Mouse (Mus musculus) CD8-positive naive resting alpha-beta T cell, adult 2 months (primary cell): ENCODE measurements at regions not wholly inside any gene's neighbourhood (a gene's known extent, or its start where the extent isn't known, plus 50 kb on each side); places are given as distances from the start of the nearest gene placed in this dataset.

Source experiments
- DNase-seq, 2 experiments: peaks; one replicate each; pipeline ENCODE4 v3.0.0; 2022; ENCODE audit warnings: low read depth in 2 of 2, low spot score in 2 of 2

GRCm38 (mm10) chr11:113085556-113085955 lies 303.5 kb downstream of the Sox9 start:
- no peak for DNase-seq

DNA sequence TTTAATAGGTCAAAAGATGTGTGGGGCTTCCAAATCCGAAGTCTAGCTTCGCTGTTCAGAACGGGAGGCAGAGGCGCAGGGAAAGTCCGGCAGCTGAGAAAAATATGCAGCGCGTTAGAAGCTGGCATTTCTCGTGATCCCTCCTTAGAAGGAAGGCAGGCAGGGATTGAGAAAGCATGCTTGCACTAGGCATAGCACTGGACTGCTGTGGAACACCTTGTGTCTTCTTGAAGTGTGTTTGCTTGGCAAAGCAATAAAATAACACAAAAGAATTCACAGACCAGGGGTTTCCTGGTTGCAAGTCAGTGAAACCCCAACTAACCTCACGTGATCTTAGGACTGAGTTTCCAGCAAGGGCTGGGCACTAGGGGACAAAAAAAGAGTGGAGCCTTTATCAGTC lies 305.1 kb downstream of the Sox9 start:
- DNase-seq, result no peak

DNA sequence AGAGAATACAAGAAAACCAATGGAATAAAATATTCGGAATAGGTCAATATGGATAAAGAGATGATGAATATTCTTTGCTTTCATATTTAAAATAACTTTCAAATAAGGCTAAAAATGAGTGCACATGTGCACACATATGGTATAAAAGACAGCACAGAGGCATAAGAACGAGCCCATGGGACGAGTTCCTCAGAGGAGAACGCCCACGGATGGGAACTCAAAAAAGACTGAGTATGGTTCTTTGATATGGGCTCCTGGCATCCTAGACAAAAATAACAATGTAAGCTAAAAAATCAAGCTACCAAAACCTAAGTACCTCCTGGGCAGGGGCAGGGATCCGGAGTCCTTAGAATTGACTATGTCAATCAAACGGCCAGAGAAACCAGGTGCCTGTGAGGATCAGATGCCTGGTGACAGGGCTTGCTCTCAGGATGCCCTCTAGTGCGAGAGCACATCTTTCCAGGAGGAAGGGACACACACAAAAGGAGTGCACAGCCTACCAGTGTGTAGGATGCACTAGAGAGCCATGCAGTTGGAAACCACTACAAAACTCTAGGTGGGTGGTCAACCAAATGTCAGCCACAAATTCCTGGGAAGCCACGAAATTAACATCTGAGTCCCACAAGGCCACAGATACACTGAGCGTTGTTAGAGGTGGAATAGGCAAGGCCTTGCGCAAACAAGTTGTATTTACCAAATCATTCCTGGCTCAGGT lies 307.8 kb downstream of the Sox9 start:
- DNase-seq, result no peak

DNA sequence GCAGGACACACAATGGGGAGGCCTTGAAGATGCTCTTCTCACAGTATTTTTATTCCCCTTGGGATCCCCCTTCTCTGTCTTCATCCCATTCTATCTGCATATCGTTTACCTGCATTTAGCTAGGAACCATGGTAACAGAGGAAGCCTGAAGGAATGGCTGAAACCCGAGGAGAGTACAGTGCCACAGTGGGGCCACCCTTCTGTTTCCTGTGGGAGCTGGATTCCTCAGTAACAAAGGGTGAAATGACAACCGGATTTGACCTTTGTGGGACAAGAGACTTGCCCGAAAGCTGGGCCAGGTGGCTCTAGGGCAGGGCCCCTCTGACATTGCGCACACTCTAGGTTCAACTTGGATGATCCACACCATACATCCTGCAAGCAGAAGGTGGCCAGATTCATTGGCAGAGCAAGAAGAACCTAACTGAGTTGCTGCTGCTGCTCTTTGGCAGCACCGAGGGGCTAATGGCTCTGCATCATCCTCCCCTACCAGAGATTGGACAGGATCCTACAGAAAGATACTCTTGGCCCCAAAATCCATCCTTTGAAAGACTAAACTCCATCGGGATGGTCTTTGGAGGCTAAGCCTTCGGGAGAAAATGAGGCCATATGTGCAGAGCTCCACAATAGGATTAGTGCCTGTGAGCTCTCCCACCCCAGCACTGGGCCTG lies 310.0 kb downstream of the Sox9 start:
- DNase-seq, result no peak

DNA sequence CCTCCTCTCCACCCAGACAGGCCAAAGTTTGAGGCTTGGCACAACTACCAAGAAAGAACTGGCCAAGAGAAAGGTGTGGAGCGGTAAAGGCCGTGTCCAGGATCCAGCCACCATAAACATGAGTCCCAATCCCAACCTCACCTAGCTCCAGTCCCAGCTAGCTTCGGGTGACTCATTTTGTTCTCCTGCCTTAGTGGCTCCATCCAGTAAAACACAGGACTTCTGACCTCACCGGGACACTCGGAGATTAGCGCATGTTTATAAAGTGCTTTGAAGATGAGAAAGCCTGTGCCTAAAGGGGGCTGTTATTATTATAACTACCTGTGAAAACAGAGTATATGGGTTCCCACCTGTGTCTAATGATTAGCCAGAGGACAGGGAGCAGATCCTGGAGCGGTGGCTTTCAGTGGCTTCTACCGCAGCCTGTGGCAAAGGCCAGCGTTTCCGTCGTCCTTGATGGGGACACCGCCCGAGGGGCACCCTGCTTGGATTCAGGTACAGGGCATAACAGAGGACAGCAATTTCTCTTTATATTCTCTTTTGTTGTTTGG lies 311.9 kb downstream of the Sox9 start:
- DNase-seq, result no peak

DNA sequence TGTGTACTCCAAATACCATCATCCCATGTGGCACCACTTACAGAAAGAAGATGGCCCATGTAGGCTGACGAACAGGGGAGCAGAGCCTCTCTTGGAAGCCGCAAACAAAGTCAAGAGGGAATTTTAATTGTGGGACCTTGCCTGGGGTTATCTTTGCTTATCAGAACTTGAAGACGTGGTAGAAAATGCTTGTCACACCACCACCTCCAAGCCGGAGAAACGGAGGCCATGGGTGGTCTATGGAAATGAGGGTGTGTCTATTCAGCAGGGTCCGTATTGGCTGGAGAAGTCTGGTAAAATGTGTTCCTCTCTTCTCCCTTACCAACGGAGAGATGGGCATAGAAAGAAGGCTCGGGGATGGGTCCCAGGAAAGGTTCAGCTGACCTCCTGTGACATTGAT lies 313.6 kb downstream of the Sox9 start:
- no peak for DNase-seq

- no peak for DNase-seq
These were observed 314.2 kb downstream of the Sox9 start for GRCm38 (mm10) chr11:113096209-113096608.

DNA sequence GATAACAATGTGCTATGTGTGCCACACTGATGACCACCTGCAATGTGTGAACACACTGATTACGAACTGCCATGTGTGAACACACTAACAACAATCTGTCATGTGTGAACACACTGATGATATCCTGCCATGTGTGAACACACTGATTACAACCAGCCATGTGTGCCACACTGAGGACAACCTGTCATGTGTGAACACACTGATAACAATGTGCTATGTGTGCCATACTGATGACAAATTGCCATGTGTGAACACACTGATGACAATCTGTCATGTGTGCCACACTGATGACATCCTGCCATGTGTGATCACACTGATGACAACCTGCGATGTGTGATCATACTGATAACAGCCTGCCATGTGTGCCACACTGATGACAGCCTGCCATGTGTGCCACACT lies 316.3 kb downstream of the Sox9 start:
- DNase-seq, result no peak

- no peak for DNase-seq
These were observed 318.8 kb downstream of the Sox9 start for GRCm38 (mm10) chr11:113100800-113101199.

DNA sequence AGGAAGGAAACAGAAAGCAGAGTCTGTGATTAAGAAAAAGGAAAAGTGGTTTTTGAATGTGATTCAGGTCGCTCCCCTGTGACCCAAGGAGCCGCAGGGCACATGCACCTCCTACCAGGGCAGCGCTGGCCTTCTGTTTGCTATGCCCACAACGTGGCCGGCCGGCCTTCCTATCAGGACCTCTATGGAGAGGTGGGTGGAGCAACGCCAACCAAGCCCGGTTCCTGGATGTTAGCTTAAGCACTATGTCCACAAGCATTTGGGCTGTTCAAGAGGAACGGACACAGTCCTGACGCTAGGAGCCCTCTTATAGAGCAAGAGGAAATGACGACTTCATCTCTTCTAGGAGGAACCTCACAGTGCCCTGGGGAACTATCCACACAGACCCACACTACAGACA lies 319.5 kb downstream of the Sox9 start:
- no peak for DNase-seq

DNA sequence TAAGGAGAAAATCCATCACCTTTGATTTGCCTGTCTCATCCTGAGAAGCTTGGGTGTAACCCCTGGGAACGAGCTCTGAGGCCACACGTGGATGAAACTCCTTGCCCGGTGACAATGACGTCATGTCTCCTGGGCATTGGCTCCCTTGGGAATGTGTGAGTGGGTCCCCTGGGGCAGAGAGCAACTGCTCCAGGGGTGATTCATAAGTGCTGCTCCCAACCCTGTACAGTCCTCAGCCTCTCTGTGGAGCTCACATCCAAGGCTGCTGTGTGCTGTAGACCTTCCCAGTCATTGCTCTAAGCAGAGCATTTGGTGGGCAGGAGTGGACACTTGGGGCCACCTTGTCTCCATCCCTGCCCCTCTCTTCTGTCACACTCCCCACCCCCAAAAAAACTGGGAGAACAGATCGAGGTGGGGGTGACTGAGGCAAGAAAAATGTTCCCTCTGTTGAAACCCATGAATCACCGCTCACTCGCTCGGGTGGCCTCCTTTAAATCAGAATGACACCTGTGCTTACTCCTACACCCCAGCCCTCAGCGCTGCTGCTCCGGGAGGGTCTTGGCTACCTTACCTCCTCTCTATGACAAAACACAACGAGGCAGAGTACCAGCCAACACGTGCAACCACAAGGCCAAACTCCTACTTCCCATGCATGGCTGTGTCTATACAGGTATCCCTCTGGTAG lies 321.3 kb downstream of the Sox9 start:
- no peak for DNase-seq

GRCm38 (mm10) chr11:113105371-113105770 lies 323.3 kb downstream of the Sox9 start:
- DNase-seq, result no peak

DNA sequence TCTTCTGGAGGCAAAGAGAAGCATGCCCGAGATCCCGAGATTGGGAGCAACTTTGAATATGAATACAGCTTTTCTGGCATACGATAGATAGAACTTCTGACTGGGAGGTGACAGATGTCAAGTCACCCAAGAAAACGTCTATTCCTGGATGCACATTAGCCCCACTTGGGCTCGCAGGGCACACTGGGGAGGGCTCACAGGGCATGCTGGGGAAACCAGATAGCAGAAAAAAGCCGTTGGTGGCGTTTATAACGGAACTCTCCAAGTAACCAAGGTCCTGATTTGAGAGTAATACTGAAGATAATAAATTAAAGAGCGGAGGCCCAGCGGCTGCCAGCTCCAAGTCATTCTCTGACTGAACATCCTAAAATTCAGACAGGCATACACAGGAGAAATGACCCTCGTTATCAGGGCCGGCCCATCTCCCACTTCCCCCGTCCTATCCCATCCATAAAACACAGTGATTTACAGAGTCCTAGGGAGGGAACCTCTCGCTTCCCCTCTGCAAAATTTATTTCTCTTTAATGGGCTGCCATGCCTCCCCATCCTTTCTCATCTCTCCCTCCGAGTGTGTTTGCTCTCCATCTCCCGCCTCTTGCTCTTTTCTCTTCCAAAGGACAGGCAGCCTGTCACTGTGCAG lies 325.3 kb downstream of the Sox9 start:
- DNase-seq, result no peak

DNA sequence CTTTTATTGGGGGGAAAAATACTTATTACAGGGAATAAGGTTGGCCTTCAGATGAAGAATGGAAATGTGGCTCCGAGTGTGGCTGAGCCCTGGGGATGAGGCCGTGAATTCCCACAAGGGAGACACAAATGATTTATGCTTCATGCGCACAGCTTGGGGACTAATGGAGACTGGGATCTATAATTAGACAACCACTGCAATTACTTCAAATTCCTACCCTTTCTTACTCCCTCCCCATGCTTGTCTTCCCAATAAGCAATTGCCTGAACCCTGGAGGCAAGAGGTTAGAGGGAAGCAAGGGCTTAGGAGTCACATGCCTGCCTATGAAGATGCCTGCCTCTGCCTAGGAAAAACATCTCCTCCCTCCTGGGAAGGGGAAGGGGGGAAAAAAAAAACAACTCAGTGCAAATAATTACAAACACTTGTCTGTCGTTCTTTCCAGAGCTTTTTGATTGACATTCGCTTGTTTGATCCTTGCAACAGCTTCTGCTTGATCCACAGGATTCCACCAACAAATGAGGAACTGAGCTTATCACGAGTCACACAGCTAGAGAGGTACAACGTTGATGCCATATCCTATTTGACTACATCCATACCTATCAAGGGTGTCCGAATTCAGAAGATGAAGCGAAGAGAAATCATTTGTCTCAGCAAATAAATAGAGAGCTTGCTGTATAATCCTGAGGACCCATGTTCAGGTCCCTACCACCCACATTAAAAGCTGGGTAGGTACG lies 326.1 kb downstream of the Sox9 start:
- no peak for DNase-seq

DNA sequence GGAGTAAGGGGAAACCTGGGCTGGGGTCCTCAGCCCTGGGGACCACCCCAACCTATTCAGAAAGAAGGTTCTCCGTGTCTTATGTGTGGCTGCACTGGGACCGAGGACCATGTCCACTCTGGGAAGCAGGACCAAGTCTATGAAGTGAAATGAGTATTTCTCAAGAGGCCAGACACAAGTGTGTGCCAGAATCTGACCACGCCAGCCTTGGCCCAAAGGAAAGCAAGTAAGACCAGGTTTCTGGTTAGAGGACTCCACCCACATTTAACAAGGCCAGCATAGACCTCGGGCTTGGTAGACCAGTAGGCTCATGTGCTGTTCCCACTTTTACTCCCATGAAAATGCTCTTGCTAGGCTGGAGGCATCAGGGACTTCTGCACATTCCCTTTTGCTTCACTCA lies 327.1 kb downstream of the Sox9 start:
- no peak for DNase-seq

DNA sequence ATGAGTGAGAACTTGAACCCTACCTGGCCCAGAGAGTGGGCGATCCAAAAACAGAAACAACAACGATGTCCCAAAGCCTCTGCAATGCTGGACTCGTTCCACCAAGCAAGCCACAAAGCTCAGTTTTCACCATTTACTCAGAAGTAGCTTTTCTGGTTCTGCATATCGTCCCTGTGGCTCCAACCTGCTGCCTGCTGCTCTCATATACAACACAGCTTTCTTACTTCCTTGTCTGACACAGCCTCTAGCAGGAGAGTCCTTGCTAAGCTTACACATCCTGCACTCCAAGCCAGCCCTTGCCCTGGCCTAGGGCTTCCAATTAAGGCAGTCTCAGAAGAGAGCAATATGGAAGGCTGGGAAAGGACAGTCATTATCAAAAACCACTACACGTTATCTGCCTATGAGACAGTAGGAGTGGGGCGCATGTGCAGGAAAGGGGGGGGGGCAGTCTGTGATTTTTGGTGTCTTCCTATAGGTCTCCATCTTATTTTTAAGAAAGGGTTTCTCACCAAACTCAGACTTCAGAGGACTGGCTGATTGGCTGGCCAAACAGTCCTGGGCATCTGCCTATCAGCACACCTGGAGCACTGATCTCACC lies 331.3 kb downstream of the Sox9 start:
- DNase-seq, result no peak

DNA sequence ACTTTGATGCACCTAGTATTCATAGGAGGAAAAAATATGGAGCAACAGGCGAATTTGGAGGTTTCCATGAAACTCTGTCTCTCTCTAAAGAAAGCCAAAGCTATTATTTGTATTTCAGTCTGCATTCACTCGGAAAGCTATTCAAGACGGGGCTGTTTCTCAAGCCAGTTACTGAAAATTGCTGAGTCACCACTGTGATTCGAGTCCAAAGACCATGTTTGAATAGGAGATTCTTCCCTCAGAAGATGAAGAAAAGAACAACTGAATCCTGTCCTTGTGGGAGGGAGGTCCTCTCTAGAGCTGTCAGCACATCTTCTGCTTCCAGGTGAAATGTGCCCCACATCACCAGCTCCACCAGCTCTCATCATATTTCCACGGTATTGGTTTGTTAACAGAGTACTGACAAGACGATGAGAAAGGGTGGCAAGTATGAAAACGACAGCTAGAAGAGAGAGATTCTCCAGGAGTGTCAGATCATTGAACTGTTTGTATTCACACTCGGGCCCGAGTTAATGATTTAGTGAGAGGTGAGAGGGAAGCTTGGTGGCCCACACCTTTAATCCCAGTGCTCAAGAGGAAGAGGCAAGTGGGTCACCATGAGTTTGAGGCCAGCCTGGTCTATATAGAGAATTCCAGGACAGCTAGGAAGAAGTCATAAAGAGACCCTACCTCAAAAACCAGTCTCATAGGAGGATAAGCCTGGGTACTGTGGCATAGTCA lies 335.3 kb downstream of the Sox9 start:
- no peak for DNase-seq

DNA sequence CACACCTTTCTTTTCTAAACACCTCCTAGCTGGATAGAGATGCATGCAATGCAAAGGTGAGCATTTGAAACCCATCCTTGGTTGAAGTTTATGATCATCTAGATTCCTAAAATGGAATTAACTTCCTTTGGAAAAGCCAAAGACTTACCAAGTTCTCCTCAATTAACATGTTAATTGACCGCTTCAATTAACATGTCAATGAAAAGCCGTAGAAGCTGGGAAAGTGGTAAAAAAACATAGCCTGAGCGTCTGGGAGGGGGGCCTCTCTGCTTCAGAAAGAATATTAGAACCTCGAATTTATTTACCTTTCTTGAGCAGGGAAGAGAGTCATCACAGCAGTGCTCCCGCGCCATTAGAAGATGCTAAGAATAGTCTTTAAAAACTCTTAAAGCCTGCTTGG lies 338.5 kb downstream of the Sox9 start:
- DNase-seq, result no peak

DNA sequence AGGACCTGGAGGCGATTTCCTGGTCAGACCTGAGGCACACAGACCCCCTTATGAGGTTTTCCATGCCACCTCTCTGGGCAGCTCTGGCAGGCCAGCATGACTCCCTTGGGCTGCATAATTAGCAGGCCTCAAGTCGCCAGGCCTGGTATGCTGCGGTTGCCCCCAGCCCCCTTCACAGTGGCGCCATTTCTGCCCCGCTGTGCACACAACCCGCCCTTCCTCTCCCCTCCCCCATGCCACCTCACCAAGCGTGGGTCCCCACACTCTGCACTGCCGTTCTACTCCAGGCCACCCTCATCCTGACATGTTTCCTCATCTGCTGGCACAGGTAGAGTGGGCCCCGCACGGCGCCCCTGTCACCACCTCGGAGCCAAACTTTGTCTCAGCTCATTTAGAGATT lies 339.3 kb downstream of the Sox9 start:
- DNase-seq, result no peak

- DNase-seq, result no peak
These were observed 340.1 kb downstream of the Sox9 start for GRCm38 (mm10) chr11:113122137-113122536.
